Mouse (Mus musculus) brain, embryonic 14.5 days (tissue): ENCODE measurements around the gene Npat.

ENCODE experiments used
- CTCF ChIP-seq: fragments of 200-500 bp; IDR thresholded peaks from 2 replicates; pipeline ENCODE4 v1.5.1; 2012; ENCODE audit warnings: inconsistent platforms, mild to moderate bottlenecking, moderate library complexity, borderline replicate concordance; ENCODE audit not compliant: insufficient read depth, insufficient read length; ENCODE audit errors: extremely low read depth
- POLR2A ChIP-seq: fragments of 200-500 bp; IDR thresholded peaks from 2 replicates; pipeline ENCODE4 v1.6.1; 2012; ENCODE audit warnings: mild to moderate bottlenecking, inconsistent platforms, borderline replicate concordance; ENCODE audit not compliant: poor library complexity, insufficient read depth, insufficient read length, severe bottlenecking; ENCODE audit errors: extremely low read depth

DNA sequence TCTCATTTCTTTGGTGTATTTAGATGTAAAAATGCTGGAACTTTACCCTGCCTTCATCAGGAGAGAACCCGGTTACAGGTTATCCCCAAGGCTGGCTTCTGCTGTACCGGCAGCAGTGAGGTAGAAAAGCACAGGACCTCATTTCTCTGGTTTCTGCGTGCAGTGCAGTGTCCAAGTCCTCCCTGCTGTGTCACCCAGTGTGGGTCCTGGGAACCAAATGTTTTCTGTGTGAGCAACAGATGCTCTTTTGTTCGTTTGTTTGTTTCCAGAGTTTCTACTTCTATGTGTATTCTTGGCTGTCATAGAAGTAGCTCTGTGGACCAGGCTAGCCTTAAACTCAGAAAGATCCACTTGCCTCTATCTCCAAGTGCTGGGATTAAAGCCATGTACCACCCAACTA is 45.0 kb downstream of the Npat start:
- TF ChIP-seq CTCF (no peak), POLR2A (no peak)
